Mouse (Mus musculus): ENCODE measurements around the gene Mcat. TPM values are rescaled to one million over a fixed set of nuclear protein-coding genes. Genes with fewer than 3 reads are reported as not detected.

The Mcat gene
- polyA plus RNA-seq, 1 experiment from 2014 or later, result 42.5 TPM

DNA sequence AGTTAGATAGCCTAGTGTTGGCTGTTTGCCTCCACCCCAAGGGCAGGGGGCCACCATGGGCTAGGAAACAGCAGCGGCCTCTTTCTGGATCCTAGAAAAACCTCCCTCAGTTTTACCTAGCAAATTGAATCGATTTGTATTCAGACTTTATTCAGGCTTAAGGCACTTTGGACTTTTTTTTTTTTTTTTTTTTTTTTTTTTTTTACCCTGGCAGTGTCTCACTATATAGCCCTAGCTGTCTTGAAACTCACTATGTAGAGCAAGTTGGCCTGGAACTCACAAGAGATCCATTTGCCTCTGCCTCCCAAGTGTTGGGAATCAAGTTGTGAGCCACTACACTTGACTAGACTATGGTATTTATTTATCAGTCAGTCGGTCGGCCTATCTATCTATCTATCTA, 33.2 kb upstream of the Mcat start:
- H3K4me2 ChIP-seq (ENCODE audit: low read depth, low read length), result no peak overlapping the region
- ATAC-seq (replicated peaks; ENCODE audit: insufficient number of reproducible peaks, low FRiP score, low TSS enrichment, low read depth) (no peak), DNase-seq (ENCODE audit: low spot score) (no peak)
- no peak overlapping the region for H3K4me3 ChIP-seq (ENCODE audit: low read depth, low read length)
- no peaks in the 10 kb centered on the region for H3K27me3 ChIP-seq (ENCODE audit: control insufficient read depth, insufficient read depth, low read length)
- no peak overlapping the region for H3K9ac ChIP-seq (replicated peaks; ENCODE audit: low read length)
- H3K9me3 ChIP-seq (replicated peaks; ENCODE audit: control insufficient read depth, low read length), result no peaks in the 10 kb centered on the region
- WGBS, result 84% methylated on average over 4 of the region's 4 CpGs
- H3K27ac ChIP-seq (replicated peaks; ENCODE audit: low read depth, low read length), result no peak overlapping the region
- no peaks in the 10 kb centered on the region for H3K36me3 ChIP-seq (replicated peaks; ENCODE audit: control insufficient read depth, insufficient read depth, low read depth, low read length)
- 0 out of 2 replicates have a peak, but pooled peaks cover 3% of the 10 kb centered on the region for H3K4me1 ChIP-seq (ENCODE audit: control insufficient read depth, insufficient read depth, low read length)

DNA sequence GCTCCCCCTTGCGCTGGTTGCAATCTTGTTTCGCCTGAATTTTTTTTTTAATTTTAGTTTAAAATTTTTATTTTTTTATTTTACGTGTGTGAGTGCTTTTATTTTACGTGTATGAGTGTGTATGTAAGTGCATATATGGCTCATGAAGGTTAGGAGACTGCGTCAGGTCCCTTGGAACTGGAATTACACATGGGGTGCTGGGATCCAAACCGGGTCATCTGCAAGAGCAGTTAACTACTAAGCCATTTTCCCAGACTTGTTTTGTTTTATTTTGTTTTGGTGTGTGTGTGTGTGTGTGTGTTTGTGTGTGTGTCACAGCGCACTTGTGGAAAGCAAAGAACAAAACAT, 31.8 kb upstream of the Mcat start:
- DNase-seq (ENCODE audit: low spot score) (no peak), ATAC-seq (replicated peaks; ENCODE audit: insufficient number of reproducible peaks, low FRiP score, low TSS enrichment, low read depth) (no peak)
- Histone ChIP-seq H3K36me3 (replicated peaks; ENCODE audit: control insufficient read depth, insufficient read depth, low read depth, low read length) (no peaks in the 10 kb centered on the region), H3K4me1 (ENCODE audit: control insufficient read depth, insufficient read depth, low read length) (0 out of 2 replicates have a peak, but pooled peaks cover 3% of the 10 kb centered on the region), H3K27ac (replicated peaks; ENCODE audit: low read depth, low read length) (no peak overlapping the region), H3K9me3 (replicated peaks; ENCODE audit: control insufficient read depth, low read length) (no peaks in the 10 kb centered on the region), H3K4me3 (ENCODE audit: low read depth, low read length) (peak overlapping the region; percentile 52), H3K9ac (replicated peaks; ENCODE audit: low read length) (peak overlapping the region; percentile 27; the same call in 1 of the 2 replicates), H3K27me3 (ENCODE audit: control insufficient read depth, insufficient read depth, low read length) (no peaks in the 10 kb centered on the region), H3K4me2 (ENCODE audit: low read depth, low read length) (peak overlapping the region; percentile 39)
- 39% methylated on average over 7 of the region's 7 CpGs for WGBS

DNA sequence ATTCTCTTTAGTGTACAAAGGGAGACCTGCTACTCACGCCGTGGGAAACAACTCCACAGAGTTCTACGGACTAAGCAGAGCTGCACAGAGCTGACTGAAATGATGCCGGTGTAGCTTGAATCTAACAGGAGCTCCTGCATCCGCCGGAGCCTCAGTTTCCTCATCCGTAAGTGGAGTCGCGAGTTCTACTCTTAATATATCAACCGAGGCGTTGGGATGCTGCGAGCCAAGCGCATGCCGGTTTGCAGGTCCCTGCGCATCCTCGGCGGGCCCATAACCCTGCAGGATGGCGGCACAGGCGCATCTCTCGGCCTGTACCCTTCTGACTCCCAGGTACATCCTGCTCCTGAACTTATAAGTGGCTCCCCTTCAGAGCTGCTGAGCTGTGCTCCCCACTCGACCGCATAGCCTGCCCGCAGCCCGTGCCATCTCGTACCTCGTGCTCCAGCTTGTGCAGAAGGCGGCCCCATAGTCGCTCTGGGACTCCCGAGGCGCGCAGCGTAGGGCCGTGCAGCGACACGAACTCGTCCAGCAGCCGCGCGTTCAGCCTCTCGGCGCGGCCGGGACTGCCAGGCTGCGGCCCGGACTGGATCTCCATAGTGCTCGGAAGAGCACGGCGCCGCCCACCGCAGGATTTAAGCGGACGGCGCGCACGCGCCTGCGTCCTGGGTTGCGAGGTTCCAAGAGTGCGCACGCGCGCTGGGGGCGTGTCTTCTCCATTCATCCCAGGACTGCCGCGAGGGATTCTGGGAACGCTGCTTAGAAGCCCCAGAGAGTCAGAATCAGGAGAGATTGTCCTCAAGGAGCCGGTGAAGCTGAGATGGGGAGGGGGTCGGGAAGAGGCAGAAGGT, 31.2 kb upstream of the Mcat start, which contains the start of gene Ttll12:
Gene Ttll12, minus strand, starts transcription at position 645 of the 851 bp plus-strand sequence.
- H3K9me3 ChIP-seq (replicated peaks; ENCODE audit: control insufficient read depth, low read length), result no peaks in the 10 kb centered on the region
- no peaks in the 10 kb centered on the region for H3K36me3 ChIP-seq (replicated peaks; ENCODE audit: control insufficient read depth, insufficient read depth, low read depth, low read length)
- H3K4me2 ChIP-seq (ENCODE audit: low read depth, low read length), result peak within 1 kb of the TSS; percentile 84
- 0 out of 2 replicates have a peak, but pooled peaks cover 3% of the 10 kb centered on the region for H3K4me1 ChIP-seq (ENCODE audit: control insufficient read depth, insufficient read depth, low read length)
- no peak within 1 kb of the TSS for H3K27ac ChIP-seq (replicated peaks; ENCODE audit: low read depth, low read length)
- H3K4me3 ChIP-seq (ENCODE audit: low read depth, low read length), result peak within 1 kb of the TSS; percentile 52
- H3K27me3 ChIP-seq (ENCODE audit: control insufficient read depth, insufficient read depth, low read length), result no peaks in the 10 kb centered on the region
- DNase-seq (ENCODE audit: low spot score), result peak; percentile 100
- H3K9ac ChIP-seq (replicated peaks; ENCODE audit: low read length), result peak within 1 kb of the TSS; percentile 84
- peak; percentile 93 for ATAC-seq (replicated peaks; ENCODE audit: insufficient number of reproducible peaks, low FRiP score, low TSS enrichment, low read depth)
- under 1% methylated on average over 68 of the region's 68 CpGs for WGBS

DNA sequence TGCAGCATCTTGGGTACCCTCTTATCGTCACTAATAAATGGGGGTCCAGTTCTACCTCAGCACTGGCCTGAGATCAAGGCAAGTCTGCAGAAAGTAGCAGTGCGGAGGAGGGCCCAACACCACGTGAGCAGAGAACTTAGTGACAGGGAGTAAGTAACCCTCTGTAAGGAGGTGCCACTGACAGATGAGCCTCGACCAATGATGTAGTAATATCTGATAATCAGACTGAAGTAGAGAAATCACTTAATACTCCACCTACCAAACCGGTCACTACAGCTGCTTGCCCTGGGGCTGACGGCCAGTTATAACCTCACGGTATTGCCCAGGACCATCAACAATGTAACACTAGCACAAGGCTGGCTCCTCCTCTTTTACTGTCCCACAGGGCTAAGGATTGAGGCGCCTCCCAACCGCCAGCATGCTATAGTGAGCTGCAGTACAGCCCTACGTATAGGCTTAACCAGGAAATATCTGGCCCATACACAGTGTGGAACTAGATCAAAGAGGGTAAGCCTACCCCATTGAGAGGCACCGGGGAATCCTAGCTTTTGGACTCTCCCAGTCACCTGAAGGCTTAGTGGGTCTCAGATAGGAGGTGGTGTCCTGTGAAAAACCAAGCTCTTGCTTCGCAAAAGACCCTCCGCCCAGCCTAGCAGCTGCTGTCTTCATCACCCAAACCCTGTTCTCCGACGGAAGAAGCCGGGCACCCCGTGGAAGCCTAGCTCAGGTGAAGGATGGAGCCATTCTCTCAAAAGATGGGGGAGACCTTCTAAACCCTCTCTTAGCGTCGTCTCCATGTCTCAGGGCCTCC, 30.3 kb upstream of the Mcat start:
- Histone ChIP-seq H3K4me2 (ENCODE audit: low read depth, low read length) (peak overlapping the region; percentile 84), H3K27ac (replicated peaks; ENCODE audit: low read depth, low read length) (no peak overlapping the region), H3K4me3 (ENCODE audit: low read depth, low read length) (peak overlapping the region; percentile 52), H3K27me3 (ENCODE audit: control insufficient read depth, insufficient read depth, low read length) (no peaks in the 10 kb centered on the region), H3K9me3 (replicated peaks; ENCODE audit: control insufficient read depth, low read length) (no peaks in the 10 kb centered on the region), H3K4me1 (ENCODE audit: control insufficient read depth, insufficient read depth, low read length) (0 out of 2 replicates have a peak, but pooled peaks cover 3% of the 10 kb centered on the region), H3K36me3 (replicated peaks; ENCODE audit: control insufficient read depth, insufficient read depth, low read depth, low read length) (no peaks in the 10 kb centered on the region), H3K9ac (replicated peaks; ENCODE audit: low read length) (peak overlapping the region; percentile 84)
- WGBS, result 11% methylated on average over 19 of the region's 19 CpGs
- peak; percentile 43 for DNase-seq (ENCODE audit: low spot score)
- peak; percentile 60; the same call in 1 of the 2 replicates for ATAC-seq (replicated peaks; ENCODE audit: insufficient number of reproducible peaks, low FRiP score, low TSS enrichment, low read depth)

DNA sequence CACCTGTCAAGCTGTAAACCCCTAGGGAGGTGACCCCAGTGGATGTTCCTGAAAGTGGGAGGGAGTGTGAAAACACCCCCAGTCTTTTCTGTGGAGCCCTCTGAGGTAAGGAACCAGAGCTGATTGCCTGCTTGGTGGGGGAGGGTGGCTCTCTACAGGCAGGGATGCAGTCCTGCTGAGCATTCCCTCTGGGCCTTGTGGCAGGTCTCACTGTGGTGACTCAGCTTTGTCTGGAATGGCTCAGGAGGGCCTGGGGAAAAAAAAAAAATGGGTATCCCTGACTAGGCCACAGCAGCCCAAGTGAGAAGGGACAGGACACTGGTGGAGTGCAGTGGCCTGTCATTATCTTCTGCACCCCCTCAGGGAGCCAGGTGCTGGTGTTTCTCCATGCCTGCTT, 29.6 kb upstream of the Mcat start:
- DNase-seq (ENCODE audit: low spot score) (no peak), ATAC-seq (replicated peaks; ENCODE audit: insufficient number of reproducible peaks, low FRiP score, low TSS enrichment, low read depth) (no peak)
- Histone ChIP-seq H3K4me3 (ENCODE audit: low read depth, low read length) (no peak overlapping the region), H3K9me3 (replicated peaks; ENCODE audit: control insufficient read depth, low read length) (no peaks in the 10 kb centered on the region), H3K27me3 (ENCODE audit: control insufficient read depth, insufficient read depth, low read length) (no peaks in the 10 kb centered on the region), H3K4me2 (ENCODE audit: low read depth, low read length) (peak overlapping the region; percentile 84; the same call in 1 of the 2 replicates), H3K4me1 (ENCODE audit: control insufficient read depth, insufficient read depth, low read length) (0 out of 2 replicates have a peak, but pooled peaks cover 3% of the 10 kb centered on the region), H3K9ac (replicated peaks; ENCODE audit: low read length) (0 out of 2 replicates have a peak overlapping the region, but pooled peaks have one; percentile 10), H3K27ac (replicated peaks; ENCODE audit: low read depth, low read length) (no peak overlapping the region), H3K36me3 (replicated peaks; ENCODE audit: control insufficient read depth, insufficient read depth, low read depth, low read length) (no peaks in the 10 kb centered on the region; the same call in 1 of the 2 replicates)

DNA sequence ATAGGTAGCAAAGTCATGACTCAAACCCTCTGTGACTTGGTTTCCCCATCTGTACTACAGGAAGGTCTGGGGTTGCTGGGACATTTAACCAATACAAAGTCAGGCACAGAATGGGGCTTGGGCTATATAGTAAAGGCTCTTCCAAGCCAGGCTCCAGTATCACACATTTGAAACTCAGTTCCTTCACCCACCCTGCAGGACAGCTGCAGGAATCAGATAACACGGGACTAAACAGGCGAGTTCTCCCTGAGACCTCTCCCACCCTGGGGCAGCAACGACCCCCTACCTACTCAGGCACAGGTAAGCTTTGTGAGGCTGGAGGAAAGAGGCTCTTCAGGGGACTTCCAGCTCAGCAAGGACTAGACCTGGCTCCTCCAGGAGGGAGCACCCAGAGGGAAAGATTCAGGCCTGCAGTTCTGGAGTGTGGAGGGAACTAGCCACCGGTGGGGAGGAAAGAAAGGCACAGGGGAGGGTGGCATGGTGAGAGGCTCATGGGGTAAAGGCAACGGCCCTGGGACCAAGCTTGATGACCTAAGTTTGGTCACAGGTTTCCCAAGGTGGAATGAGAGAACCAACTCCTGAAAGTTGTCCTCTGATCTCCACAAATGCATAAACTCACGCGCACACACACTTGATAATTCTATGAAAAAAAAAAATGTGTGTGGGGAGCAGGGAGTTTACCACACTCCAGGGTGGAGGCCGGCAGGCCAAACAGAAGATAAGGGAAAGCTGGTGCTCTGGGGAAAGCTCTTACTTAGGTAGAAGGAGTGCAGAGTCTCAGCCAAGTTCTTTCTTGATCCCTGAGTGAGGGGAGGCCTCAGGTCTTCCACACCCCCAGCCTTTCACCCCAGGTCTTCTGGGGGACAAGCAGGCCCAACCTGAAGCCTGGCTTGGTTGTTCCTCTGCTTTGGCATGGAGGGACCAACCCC, 28.9 kb upstream of the Mcat start:
- H3K36me3 ChIP-seq (replicated peaks; ENCODE audit: control insufficient read depth, insufficient read depth, low read depth, low read length), result no peaks in the 10 kb centered on the region; the same call in 1 of the 2 replicates
- no peaks in the 10 kb centered on the region for H3K9me3 ChIP-seq (replicated peaks; ENCODE audit: control insufficient read depth, low read length)
- no peak overlapping the region for H3K4me2 ChIP-seq (ENCODE audit: low read depth, low read length)
- no peak overlapping the region for H3K9ac ChIP-seq (replicated peaks; ENCODE audit: low read length)
- DNase-seq (ENCODE audit: low spot score), result no peak
- no peaks in the 10 kb centered on the region for H3K27me3 ChIP-seq (ENCODE audit: control insufficient read depth, insufficient read depth, low read length)
- no peak for ATAC-seq (replicated peaks; ENCODE audit: insufficient number of reproducible peaks, low FRiP score, low TSS enrichment, low read depth)
- 74% methylated on average over 8 of the region's 8 CpGs for WGBS
- H3K27ac ChIP-seq (replicated peaks; ENCODE audit: low read depth, low read length), result no peak overlapping the region
- H3K4me3 ChIP-seq (ENCODE audit: low read depth, low read length), result no peak overlapping the region
- H3K4me1 ChIP-seq (ENCODE audit: control insufficient read depth, insufficient read depth, low read length), result 0 out of 2 replicates have a peak, but pooled peaks cover 3% of the 10 kb centered on the region

DNA sequence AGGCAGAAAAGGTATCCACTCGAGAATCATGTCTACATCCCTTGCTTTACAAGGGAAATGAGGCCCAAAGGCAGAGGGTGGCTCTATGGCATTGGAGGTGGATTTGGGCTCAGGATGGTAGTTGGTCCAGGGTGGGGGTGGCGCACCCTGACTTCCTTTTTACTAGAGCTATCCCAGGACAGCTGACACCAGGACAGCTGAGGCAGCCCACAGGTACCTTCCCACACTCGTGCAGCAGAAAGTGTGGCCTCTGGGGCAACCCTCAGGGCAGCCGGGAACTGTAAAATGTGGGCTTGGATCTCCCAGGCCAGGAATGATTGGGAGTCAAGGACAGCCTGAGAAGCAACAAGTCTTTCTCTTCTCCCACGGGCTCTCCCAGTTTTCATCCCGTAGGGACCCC, 28.2 kb upstream of the Mcat start:
- ATAC-seq (replicated peaks; ENCODE audit: insufficient number of reproducible peaks, low FRiP score, low TSS enrichment, low read depth) (no peak), DNase-seq (ENCODE audit: low spot score) (no peak)
- Histone ChIP-seq H3K27me3 (ENCODE audit: control insufficient read depth, insufficient read depth, low read length) (no peaks in the 10 kb centered on the region), H3K4me1 (ENCODE audit: control insufficient read depth, insufficient read depth, low read length) (0 out of 2 replicates have a peak, but pooled peaks cover 3% of the 10 kb centered on the region), H3K4me2 (ENCODE audit: low read depth, low read length) (no peak overlapping the region), H3K9me3 (replicated peaks; ENCODE audit: control insufficient read depth, low read length) (no peaks in the 10 kb centered on the region), H3K27ac (replicated peaks; ENCODE audit: low read depth, low read length) (no peak overlapping the region), H3K9ac (replicated peaks; ENCODE audit: low read length) (no peak overlapping the region), H3K4me3 (ENCODE audit: low read depth, low read length) (no peak overlapping the region), H3K36me3 (replicated peaks; ENCODE audit: control insufficient read depth, insufficient read depth, low read depth, low read length) (peaks cover 5% of the 10 kb centered on the region)
- 85% methylated on average over 6 of the region's 6 CpGs for WGBS

Data from embryonic facial prominence, embryonic 11.5 days (tissue).